Mouse (Mus musculus) ZHBTc4 (cell line): ENCODE data around the gene Mars.
A peak's percentile ranks its signal among the peaks of the same experiment; 100 is the strongest.

Experiments
- DNase-seq: peaks from one replicate; pipeline ENCODE4 v3.0.0-alpha.2; 2011; ENCODE audit warnings: low read depth, low spot score

Mars gene

DNA sequence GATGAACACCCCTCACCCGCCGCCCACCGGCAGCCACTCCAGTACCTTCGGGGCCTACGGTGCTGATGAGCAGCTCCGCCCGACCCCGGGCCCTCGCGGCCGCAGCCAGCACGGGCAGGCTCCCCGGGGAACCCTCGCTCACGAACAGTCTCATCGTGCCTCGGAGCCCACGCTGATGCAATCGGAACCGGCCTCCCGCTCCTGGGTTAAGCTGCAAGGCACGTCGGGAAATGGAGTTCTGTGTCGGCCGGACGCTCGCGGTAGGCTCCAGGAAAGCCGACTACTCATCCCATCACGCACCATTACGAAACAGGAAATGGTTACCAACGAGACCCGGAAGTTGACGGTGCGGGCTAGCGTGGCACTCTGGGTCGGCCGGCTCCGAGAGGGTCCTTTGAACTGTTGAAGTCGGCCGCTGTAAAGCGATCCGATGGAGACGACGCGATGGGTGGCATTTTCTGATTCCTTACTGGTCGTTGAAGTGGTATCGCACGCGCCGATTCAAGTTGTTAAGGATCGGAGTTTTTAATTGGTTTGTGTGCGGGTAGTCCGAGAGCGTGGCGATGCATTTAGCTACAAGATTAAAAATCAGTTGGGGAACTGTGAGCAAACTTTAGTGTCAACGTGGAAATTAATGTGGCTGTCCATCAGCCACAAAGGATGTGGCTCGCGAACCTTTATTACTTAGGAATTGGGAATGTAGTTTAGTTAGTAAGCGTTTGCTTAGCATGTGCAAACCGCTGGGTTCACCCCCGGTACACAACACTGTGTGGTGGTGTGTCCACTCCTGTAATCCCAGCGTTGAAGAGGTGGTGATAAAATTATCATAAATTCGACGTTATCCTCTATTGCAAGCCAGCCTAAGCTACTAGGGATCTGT, at the start of gene Mars:
Gene Mars (minus strand): TSS at position 311 of the 880 bp plus-strand sequence.
- peak; percentile 98 for DNase-seq

DNA sequence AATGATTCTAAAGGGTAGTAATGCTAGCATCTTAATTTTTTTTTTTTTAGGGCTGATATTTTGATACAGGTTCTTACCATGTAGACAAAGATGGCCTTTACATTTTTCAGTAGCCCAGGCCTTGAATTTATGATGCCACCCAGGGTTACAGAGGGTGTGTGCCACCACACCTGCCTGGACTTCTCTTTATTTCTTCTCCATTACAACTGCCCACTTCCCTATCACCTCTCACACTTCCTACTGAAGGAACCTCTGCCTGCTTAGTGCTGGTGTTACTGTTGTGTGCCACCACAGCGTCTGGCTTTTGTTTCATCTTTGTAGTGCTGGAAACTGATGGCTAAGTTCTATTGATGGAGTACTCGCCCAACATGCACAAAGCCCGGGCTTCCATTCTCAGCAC, 49.1 kb upstream of the Mars start:
- no peak for DNase-seq

DNA sequence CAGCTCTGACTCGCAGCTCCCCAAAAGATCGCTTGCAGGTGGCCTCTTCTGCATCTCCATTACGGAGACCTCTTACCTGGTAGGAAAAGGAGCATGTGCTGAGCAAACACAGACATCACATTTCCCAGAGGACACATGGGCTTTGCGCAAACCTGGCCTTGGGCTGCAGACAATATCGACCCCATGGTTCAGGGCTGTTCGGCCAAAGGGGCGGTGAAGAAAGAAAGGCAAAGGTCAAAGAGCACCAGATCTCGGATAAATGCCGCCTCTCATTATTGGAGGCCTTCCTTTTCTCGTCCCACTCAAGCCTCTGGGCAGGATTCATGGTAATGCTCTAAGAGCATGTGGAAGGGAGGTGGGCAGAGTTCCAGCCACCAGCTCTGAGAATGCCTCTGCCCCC, 43.8 kb upstream of the Mars start:
- no peak for DNase-seq

DNA sequence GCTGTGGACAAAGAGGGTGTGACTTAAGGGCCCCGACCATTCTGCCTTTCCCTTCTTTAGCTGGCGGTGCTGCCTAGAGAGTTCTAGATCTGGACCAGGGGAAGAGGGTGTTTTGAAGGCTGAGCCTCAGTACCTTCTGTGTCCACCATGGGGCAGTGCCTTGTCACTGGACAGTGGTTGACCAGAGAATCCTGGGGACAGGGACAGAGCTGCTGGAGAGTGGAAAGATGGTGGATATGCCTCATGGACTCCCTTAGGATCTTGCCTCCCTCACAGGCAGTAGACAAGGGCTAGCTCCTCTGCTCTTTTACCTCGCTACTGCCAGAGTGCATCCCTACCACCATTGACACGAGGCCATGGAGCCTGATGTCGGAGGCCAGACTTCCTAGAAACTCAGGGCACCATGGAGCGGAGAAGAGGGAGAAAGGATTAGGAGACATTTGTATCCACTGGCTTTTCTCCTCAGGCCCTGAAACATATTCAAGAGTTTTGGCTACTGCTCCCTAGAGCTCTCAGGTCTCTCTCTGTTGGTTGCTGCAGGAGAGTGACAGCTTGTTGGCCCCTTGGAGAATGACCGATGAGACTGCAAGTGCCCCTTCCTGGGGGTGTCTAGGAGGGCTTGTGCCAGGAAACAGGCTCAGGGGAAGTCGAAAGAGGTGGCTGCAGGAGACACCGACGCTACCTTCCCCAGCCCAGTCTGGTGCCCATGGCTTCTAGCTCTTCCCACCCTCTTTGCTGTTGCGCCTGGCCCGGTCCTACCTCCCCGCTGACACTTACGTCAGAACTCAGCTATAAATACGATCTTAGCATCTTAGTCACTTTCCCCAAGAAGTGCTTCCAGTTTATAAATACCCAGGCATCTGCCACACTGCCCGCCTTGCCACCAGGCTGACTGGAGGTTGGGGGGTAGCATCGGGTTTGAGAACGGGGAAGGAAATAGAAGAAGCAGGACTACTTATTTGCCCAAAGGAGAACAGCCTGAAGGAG, 42.6 kb upstream of the Mars start, which contains the start of gene Inhbe:
Gene Inhbe (minus strand): TSS at position 503 of the 987 bp plus-strand sequence.
- DNase-seq: no peak

DNA sequence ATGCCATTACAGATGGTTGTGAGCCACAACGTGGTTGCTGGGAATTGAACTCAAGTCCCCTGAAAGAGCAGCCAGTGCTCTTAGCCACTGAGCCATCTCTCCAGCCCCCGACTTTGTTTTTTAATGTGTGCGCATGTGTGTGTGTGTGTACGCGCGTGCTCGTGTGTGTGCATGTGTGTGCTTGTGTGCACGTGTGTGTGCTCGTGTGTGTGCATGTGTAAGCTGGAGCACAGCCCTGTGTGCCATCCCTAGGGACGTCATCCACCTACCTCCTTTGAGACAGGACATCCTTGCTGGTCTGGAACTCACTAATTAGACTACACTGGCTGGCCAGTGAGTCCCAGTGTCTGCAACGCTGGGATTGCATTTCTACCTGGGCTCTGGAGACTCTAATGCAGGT, 41.2 kb upstream of the Mars start:
- DNase-seq: no peak

DNA sequence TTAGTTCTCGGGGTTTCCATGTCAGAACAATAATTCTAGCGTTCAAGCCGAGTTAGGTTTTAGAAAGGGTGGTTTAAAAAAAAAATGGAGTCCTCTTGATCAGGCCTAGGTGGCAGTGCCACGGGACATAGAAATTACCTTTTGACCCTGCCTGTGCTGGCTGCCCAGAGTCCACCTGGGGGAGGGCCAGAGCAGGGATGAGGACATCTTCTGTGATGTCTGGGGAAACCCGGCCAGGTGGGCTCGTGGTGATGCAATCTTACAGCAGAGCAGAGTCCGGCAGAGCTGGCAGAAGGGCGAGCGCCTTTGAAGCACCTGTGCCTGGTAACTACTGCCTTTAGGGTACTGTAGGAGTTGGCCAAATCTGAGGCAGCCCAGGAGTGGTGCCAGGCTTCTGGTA, 40.6 kb upstream of the Mars start:
- DNase-seq: no peak

DNA sequence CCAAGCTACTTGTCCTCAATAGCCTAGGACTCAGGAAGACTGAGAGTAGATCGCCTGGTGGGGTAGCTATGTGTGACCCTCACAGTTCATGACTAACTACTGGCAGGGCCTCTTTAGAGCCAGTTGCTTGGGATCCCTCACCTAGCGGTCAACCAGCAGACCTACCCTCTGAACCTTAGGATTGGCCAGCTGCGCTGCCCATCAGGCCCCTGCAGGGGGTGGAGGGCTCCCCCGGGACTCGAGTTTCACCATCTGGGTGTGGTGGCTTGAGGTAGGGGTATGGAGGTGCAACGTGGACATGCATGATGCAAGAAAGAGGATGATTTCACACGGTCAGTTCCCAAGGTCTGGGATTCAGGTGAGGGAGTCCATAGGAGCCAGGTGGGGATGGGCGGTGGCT, 40.1 kb upstream of the Mars start:
- DNase-seq: peak; percentile 28

DNA sequence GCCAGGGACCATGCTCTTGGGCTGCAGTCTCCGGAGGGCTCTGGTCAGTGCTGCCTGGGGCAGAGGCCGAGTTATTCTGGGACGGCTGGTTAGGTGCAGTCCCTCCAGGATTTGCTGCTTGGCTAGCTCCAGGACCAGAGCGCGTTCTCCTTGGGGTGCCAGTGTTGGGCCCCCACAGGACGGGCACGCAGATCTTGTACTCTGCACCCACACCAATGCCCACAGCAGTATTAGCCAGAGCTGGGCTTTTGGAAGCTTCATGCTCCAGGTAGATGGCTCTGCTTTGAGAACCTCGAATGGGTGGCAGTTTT, 39.7 kb upstream of the Mars start:
- DNase-seq: no peak

DNA sequence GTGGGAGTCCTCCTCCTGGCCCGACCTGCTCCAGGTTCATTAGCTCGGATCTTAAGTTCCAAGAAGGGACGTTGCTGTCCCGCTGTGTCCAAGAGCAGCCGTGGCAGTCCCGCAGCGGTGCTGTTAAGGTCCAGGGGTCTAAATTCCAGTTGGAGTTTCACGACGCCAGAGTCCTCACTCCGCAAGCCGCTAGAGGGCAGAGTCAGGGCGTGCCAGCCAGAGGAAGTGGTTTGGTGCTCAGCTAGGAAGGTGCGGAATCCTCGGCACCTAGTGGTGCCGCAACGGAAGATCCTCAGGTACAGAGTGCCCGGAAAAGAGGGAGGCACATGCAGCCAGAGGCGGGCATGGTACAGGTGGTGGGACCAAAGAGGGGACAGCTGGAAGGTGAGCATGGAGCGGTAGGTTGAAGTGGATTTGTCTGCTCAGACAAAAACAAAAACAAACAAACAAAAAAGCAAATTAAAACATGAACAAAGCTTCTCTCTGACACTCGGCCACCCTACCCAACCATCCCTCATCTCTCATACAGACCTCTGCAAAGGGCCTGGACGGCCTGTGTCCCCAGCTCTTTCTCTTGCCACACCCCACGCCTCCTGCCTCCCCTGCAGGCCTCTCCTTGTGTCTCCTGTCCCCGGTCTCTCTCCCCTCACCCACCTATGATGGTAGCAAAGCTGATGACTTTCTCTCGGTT, 39.2 kb upstream of the Mars start:
- DNase-seq: peak; percentile 92

DNA sequence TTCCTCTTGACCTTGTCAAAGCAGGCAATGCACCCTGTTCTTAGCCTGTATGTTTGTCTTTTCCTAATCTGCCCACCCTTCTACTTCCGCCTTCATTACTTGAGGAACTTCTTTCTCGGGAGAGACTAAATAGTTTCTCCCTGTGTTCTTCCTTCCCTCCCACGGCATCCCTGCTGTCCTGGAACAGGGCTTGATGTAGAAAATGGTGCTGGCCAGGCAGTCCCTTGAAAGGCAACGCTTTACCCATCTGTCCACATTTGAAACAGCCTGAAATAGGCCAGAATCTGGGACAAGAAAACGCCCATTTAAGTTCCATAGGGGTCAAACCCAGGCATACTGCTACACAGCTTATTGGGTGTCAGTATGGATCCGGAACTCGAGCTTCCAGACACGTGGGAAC, 38.2 kb upstream of the Mars start:
- DNase-seq: no peak

DNA sequence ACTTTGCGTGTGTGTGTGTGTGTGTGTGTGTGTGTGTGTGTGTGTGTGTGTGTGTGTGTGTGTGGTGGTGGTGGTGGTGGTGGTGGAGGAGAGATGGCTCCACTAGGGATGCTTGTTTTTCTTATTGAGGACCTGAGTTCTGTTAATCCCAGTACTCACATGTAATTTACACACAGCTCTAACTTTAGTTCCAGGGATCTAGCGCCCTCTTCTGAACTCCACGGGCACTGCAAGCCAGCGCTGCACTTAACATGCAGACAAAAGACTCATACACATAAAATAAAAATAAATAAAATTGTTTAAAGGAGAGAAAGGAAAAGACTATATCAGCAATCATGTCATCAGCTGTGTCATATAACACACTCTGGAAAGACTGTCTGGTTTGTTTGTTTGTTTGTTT, 37.4 kb upstream of the Mars start:
- DNase-seq: peak; percentile 84

DNA sequence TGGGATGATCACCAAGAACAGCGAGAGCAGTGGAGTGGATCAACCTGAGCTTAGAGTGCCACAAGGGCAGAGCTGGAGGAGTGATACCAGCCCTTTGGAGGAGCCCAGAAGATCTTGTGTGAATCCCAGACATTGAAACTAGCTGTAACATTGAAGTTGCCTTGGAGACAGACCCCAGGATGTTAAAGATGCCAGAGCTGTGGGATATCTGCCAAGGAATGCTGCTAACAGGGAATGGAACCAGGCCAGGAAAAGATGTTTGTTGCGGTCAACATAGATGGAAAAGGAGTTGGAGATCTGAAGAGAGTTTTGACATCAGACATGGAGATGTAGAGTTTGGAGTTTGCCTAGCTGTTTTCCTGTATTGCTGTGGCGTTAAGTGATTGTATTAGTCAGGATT, 34.6 kb upstream of the Mars start:
- no peak for DNase-seq

DNA sequence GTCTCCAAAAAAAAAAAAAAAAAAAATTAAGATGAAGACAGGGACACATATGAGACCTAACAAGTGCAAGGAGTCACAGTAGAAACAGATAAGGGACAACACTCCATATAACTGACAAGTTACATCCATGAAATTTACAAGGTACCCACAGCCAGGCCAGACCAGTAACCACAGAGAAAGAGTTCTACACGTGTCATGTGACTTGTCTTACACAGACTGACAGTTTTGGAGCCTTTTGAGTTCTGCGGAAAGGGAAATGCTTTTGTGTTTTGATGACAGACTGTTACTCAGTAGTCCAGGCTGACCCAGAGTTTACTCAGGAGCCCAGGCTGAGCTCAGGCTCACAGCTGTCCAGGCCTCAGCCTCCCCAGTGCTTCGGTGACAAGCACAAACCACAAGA, 31.4 kb upstream of the Mars start:
- DNase-seq: no peak

DNA sequence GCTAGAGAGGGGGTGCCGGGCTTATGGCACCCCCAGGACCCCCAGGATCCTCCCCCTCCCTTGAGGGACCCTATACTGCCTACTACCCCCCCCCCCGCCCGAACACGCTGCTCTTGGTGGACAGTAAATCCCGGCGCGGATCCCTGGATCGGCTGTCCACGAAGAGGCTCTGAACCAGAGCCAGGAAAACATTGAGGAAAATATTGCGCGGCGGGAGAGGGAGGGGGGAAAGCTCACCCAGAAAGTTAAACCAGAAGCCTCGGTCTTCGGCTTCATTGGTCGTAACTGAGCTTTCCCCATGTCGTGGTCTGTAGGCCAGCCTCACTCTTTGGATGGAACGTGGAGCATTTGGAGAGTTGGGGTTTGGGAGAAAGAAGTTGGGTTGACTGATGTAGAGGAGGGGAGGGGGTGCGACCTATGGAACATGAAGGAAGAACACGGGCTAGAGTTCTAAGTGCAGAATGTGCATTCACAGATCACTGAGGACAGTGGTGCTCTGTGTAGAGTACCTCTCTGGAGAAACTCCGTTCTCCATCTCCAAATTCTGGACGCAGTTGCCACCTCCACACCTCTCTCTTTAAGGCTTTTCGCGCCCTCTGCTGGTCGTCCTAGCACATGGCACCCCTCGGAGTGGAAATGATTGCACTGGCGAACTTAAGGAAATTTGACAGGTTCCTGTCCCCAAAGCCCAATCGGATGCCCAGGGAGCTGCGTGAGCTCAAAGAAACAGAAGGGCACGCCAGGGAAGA, 30.5 kb upstream of the Mars start, which contains the start of gene Gli1:
Gene Gli1 (minus strand): TSS at position 84 of the 749 bp plus-strand sequence.
- peak; percentile 94 for DNase-seq

DNA sequence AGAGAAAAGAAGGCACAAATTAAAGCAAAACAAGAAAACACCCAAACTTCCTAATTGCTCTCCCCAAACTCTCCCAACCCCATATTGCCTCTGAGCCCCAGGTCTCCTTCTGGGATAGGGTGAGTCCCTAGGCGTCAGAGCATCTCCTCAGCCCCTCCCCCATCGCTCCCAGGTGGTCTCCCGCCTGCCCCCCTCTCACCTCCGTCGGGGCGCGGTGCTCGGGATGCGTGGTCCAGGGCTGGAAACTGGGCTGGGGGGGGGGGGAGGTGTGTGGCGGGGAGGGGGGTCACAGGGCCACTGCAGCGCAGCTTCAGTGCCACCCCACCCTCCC, 29.7 kb upstream of the Mars start:
- DNase-seq: no peak

DNA sequence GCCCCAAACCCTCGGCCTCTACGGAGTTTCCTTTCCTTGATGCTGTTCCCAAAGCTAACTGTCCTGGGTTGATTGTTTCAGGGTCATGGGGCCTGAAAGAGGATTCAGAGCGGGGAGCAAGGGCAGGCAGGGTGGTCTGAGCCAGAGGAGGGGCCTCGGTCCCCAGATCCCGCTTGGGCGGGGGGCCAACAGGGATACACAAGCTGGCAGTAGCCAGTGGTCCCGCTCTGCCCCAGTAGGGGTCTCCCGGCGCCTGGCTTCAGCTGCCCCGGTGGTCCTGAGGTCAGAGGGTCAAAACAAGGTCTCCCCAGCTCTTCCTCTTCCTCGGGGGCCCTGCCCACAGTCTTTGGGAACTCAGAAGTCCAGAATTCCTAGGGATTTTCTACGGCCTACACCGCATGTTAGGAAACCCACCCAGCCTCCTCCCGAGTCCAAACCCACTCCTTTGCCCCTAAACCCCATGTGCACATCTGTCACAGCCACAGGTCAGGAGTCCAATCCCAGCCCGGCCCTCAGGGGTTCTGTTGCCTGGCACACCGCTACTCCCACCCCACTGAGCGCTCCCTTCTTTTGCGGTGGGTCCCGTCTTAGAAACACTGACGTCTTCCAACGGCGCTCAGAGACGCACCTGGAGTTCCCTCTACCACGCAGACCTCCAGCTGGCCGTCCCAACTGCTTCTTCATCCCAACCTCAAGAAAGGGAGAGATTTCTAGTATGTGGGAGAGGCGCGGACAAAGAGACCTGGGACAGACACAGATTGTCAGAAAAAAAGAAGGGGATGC, 29.2 kb upstream of the Mars start:
- DNase-seq: no peak

DNA sequence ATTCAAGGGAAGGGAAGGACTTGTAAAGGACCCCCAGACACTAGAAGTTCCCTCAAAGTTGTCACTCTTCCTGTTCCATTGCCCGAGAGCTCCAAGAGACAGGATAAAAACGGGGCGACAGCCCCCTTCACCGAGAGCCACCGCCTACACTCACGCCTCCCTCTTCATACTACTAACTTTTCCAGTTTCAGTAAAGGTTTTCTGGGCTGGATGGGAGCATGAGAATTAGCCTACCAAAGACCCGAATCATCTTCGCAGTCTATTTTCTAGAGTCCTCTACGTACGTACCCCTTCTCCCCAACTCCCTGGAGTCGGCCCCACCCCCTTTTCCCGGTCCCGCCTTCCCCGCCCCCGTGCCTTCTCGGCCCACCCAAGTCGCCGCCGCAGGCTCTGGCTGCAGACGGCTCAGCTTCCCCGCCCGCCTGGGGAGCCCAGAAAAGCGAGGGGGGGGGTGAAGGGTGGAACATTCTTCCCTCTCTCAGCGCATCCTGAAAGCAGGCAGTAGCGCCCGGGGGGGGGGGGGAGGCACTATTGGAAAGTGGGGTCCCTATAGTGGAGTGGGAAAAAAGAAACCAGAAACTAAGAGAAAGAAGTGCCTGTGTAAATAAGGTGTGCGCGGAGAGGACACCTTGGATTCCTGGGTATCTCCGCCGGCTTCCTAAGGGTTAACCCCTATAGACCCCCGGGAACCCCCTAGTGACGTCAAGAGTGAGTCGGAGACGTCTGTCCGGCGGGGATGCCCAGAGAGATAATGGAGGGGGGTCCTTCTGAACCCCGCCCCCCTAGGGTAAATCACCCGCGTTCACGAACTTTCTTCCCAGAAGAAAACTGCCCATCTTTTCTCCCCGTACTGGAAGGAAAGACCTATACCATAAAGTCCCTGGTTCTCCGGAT, 28.3 kb upstream of the Mars start:
- DNase-seq: peak; percentile 74

DNA sequence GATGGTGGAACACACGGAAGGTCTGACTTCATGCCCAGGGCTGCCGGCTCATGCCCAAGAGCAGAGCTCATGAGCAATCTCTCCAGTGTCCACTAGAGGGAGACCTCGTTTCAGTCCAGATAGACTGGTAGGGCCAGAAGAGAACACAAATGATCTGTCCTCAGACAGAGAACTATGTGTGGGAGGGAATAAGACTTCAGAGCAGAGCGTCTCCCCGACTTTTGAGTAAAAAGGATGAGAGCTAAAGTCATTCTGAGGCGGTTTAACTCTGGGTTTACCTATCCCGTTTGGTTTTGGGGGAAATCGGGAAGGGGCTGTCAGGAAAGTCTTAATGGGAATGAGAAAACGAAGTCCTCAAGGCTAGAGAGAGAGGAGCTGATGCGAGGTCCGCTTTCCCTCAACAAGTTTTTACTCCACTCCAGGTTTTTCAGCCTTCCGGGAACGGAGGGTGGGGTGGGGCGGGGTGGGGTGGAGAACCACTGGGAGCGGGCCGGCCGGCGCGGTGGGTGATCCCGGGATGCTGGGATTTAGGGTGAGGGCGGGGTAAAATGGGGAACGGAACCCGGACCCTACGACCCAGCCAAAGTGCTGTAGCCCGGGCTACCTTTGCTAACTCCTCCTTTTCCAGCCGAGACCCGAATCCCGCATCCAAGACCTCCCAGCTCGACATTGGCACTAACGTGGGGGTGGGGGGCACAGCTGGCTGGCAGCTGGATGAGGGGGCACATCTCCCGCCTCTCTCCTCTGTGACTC, 27.5 kb upstream of the Mars start:
- peak; percentile 94 for DNase-seq
